ENCODE assay signal across 9 mouse cellular contexts in genomic region chr13:48853475-48853874, GRCm38 (mm10). TPM values are rescaled to one million over a fixed set of nuclear protein-coding genes. Genes with fewer than 3 reads are reported as not detected.
DNase-seq lines count a peak whose midpoint lies in the region; ATAC-seq and TF ChIP-seq lines count a peak whose summit lies in the region.
"Had no signal": no experiment of that assay in that cellular context is flagged by ENCODE, and none has a peak within 500 bp of the region (broad histone marks: within the 10 kb centered on the region; RNA-seq: fewer than 3 reads in every experiment).

No protein-coding gene starts in this region.

- TF ChIP-seq CTCF in gastrocnemius, adult 2 months (IDR thresholded peaks at IDR 0.05), result no peak
- TF ChIP-seq CTCF in forebrain, postnatal 0 days (IDR thresholded peaks at IDR 0.05; ENCODE audit: low read depth), result no peak

- no peaks in the 10 kb centered on the region for H3K36me3 ChIP-seq in forebrain, postnatal 0 days (ENCODE audit: insufficient read depth)
- no peaks in the 10 kb centered on the region for H3K36me3 ChIP-seq in liver, embryonic 16.5 days (ENCODE audit: control insufficient read depth, insufficient read depth)
- no peaks in the 10 kb centered on the region for H3K36me3 ChIP-seq in stomach, embryonic 16.5 days (ENCODE audit: control insufficient read depth, insufficient read depth, low read length)
- H3K36me3 ChIP-seq: kidney, embryonic 15.5 days had no signal

- no peaks in the 10 kb centered on the region for H3K27me3 ChIP-seq in forebrain, postnatal 0 days (ENCODE audit: insufficient read depth, low read length)
- no peaks in the 10 kb centered on the region for H3K27me3 ChIP-seq in liver, embryonic 16.5 days (ENCODE audit: control insufficient read depth, insufficient read depth, low read depth, low read length)
- no peaks in the 10 kb centered on the region for H3K27me3 ChIP-seq in stomach, embryonic 16.5 days (ENCODE audit: control insufficient read depth, insufficient read depth, low read length)
- H3K27me3 ChIP-seq: kidney, embryonic 15.5 days had no signal

- 22% methylated on average over 2 of the region's 2 CpGs for WGBS in forebrain, postnatal 0 days
- WGBS in liver, embryonic 16.5 days (ENCODE audit: insufficient replicate concordance), result 11% methylated on average over 2 of the region's 2 CpGs
- WGBS in stomach, embryonic 16.5 days, result 17% methylated on average over 2 of the region's 2 CpGs

- H3K4me1 ChIP-seq in forebrain, postnatal 0 days (ENCODE audit: insufficient read depth), result peaks cover 7% of the 10 kb centered on the region
- H3K4me1 ChIP-seq in liver, embryonic 16.5 days (ENCODE audit: control insufficient read depth, low read depth, low read length), result peaks cover 23% of the 10 kb centered on the region
- peaks cover 56% of the 10 kb centered on the region for H3K4me1 ChIP-seq in stomach, embryonic 16.5 days (ENCODE audit: control insufficient read depth, insufficient read depth, low read length)

- peak; percentile 62; the same call in 1 of the 2 replicates for ATAC-seq in forebrain, postnatal 0 days
- peak; percentile 64 for ATAC-seq in liver, embryonic 16.5 days (ENCODE audit: low read depth)
- no peak for ATAC-seq in stomach, embryonic 16.5 days (ENCODE audit: insufficient read depth, low FRiP score)
- ATAC-seq in cerebellum, adult (ENCODE audit: insufficient number of reproducible peaks, low FRiP score, low TSS enrichment), result no peak

- peak overlapping the region; percentile 24 for H3K4me2 ChIP-seq in forebrain, postnatal 0 days (ENCODE audit: low read depth)
- 0 out of 2 replicates have a peak overlapping the region, but pooled peaks have one; percentile 5 for H3K4me2 ChIP-seq in liver, embryonic 16.5 days (ENCODE audit: low read depth, low read length)
- H3K4me2 ChIP-seq in stomach, embryonic 16.5 days (ENCODE audit: low read depth, low read length), result no peak overlapping the region
- H3K4me2 ChIP-seq: kidney, embryonic 15.5 days had no signal

- no peak overlapping the region for H3K4me3 ChIP-seq in gastrocnemius, adult 2 months
- H3K4me3 ChIP-seq in forebrain, postnatal 0 days (ENCODE audit: low read depth, low read length), result no peak overlapping the region
- no peak overlapping the region for H3K4me3 ChIP-seq in liver, embryonic 16.5 days (ENCODE audit: low read depth, low read length)
- H3K4me3 ChIP-seq in stomach, embryonic 16.5 days (replicated peaks; ENCODE audit: low read length), result no peak overlapping the region
- H3K4me3 ChIP-seq: kidney, embryonic 15.5 days had no signal

- peak overlapping the region; percentile 5; the same call in 1 of the 2 replicates for H3K27ac ChIP-seq in gastrocnemius, adult 2 months
- peak overlapping the region; percentile 50; the same call in 1 of the 2 replicates for H3K27ac ChIP-seq in forebrain, postnatal 0 days (ENCODE audit: low read depth, low read length)
- peak overlapping the region; percentile 18; the same call in 1 of the 2 replicates for H3K27ac ChIP-seq in liver, embryonic 16.5 days (ENCODE audit: low read length)
- H3K27ac ChIP-seq in stomach, embryonic 16.5 days (ENCODE audit: low read length), result peak overlapping the region; percentile 31
- H3K27ac ChIP-seq: kidney, embryonic 15.5 days had no signal

- no peak for DNase-seq in gastrocnemius, adult 2 months
- DNase-seq in gastrocnemius, postnatal 36 days, result no peak
- peak; percentile 15 for DNase-seq in forebrain, postnatal 0 days
- DNase-seq in adrenal gland, postnatal 25 days, result no peak
- no peak for DNase-seq in ovary, postnatal 36 days (ENCODE audit: low spot score)

- H3K9me3 ChIP-seq in forebrain, postnatal 0 days (ENCODE audit: low read length), result no peaks in the 10 kb centered on the region
- H3K9me3 ChIP-seq in liver, embryonic 16.5 days (replicated peaks; ENCODE audit: control insufficient read depth, low read length), result no peaks in the 10 kb centered on the region
- no peaks in the 10 kb centered on the region for H3K9me3 ChIP-seq in stomach, embryonic 16.5 days (replicated peaks; ENCODE audit: control insufficient read depth, low read length)
- H3K9me3 ChIP-seq: kidney, embryonic 15.5 days had no signal

- intact Hi-C loops in gastrocnemius, adult 2 months (cut with DNase I), result loop anchor here (5.0 kb wide), 1 partner anchor 144 kb away; no protein-coding TSS in a partner anchor
- intact Hi-C loops in gastrocnemius, postnatal 36 days (cut with DNase I), result no loop called here

- H3K9ac ChIP-seq in forebrain, postnatal 0 days, result peak overlapping the region; percentile 18; the same call in 1 of the 2 replicates
- H3K9ac ChIP-seq in liver, embryonic 16.5 days (ENCODE audit: low read depth, low read length), result no peak overlapping the region; the same call in 1 of the 2 replicates
- no peak overlapping the region for H3K9ac ChIP-seq in stomach, embryonic 16.5 days (ENCODE audit: low read length)
- H3K9ac ChIP-seq: kidney, embryonic 15.5 days had no signal

RNA-seq across cellular contexts. Expression of gene Phf2, which starts 17.4 kb away (rescaled TPM):
- 10 to 100 TPM; 33.8 to 34.7 TPM for total RNA-seq in gastrocnemius, adult 2 months (2021)
- 10 to 100 TPM; 23.7 to 28.5 TPM for total RNA-seq in gastrocnemius, postnatal 36 days (2021)
- 21.5 and 30.3 TPM in 2 replicates for total RNA-seq in forebrain, postnatal 0 days (2014; rRNA removed)
- 3.7 and 4.7 TPM in 2 replicates for polyA plus RNA-seq in forebrain, postnatal 0 days (2015; fragmentation: Nextera tagmentation; extraction: Ambion mirVana)
- polyA plus RNA-seq in liver, embryonic 16.5 days (2015; fragmentation: Nextera tagmentation; extraction: Ambion mirVana), result 1.7 TPM in 2 replicates
- polyA plus RNA-seq in stomach, embryonic 16.5 days (2015; fragmentation: Nextera tagmentation; extraction: Ambion mirVana), result 6.1 and 6.3 TPM in 2 replicates
- 42.7 and 43.0 TPM in 2 replicates for total RNA-seq in adrenal gland, postnatal 25 days (2021)

Comparison
In these comparisons a context has a peak if more than half of its experiments do, and no peak if none do; other contexts are left out.
1. ATAC-seq: peak in forebrain, postnatal 0 days (single experiment) and liver, embryonic 16.5 days (single experiment); none in stomach, embryonic 16.5 days (single experiment) and cerebellum, adult (single experiment).
2. Peak in every context shown above with its lines, with median percentiles within 50 percentile points of each other: H3K27ac ChIP-seq.